Mouse (Mus musculus) hindbrain, postnatal 0 days (tissue): Measurements from ENCODE around the gene Myo6. TPM values are rescaled to one million over a fixed set of nuclear protein-coding genes. Genes with fewer than 3 reads are reported as not detected.

Source experiments
- ATAC-seq: fragments of 200-750 bp; cut with Nextera tagmentation; 2 replicates; pipeline ENCODE4 v1.8.0; 2017; ENCODE audit warnings: mild to moderate bottlenecking, moderate TSS enrichment, moderate library complexity
- DNase-seq: peaks from one replicate; pipeline ENCODE4 v3.0.0-alpha.2; 2015; ENCODE audit warnings: low spot score
- H3K27ac ChIP-seq: fragments of 300-500 bp; sonication (generic); 2 replicates; pipeline ENCODE4 v1.5.1; 2014; ENCODE audit warnings: mild to moderate bottlenecking
- H3K27me3 ChIP-seq: fragments of 300-500 bp; sonication (generic); 2 replicates; pipeline ENCODE4 v1.6.1; 2014; ENCODE audit warnings: low read length, mixed read lengths; ENCODE audit not compliant: insufficient read depth
- H3K36me3 ChIP-seq: fragments of 300-500 bp; sonication (generic); 2 replicates; pipeline ENCODE4 v1.6.1; 2014; ENCODE audit warnings: low read length, mixed read lengths; ENCODE audit not compliant: insufficient read depth
- H3K4me1 ChIP-seq: fragments of 300-500 bp; sonication (generic); 2 replicates; pipeline ENCODE4 v1.6.1; 2014; ENCODE audit warnings: antibody characterized with exemption, low read length, mixed read lengths; ENCODE audit not compliant: insufficient read depth
- H3K4me2 ChIP-seq: fragments of 300-500 bp; sonication (generic); 2 replicates; pipeline ENCODE4 v1.6.1; 2014; ENCODE audit warnings: low read depth, mild to moderate bottlenecking, low read length, moderate library complexity, mixed read lengths
- H3K4me3 ChIP-seq: fragments of 300-500 bp; sonication (generic); 2 replicates; pipeline ENCODE4 v1.5.1; 2014; ENCODE audit warnings: low read length
- H3K9ac ChIP-seq: fragments of 300-500 bp; sonication (generic); replicated peaks from 2 replicates; pipeline ENCODE4 v1.6.1; 2014; ENCODE audit warnings: mild to moderate bottlenecking, low read length, moderate library complexity, mixed read lengths
- H3K9me3 ChIP-seq: fragments of 300-500 bp; sonication (generic); 2 replicates; pipeline ENCODE4 v1.6.1; 2016; ENCODE audit warnings: low read length, mixed read lengths
- CTCF ChIP-seq: IDR thresholded peaks from 2 replicates; pipeline ENCODE4 v1.5.1; 2016; ENCODE audit warnings: antibody characterized with exemption, control low read depth, low read depth
- WGBS: fragments of 180-500 bp; shearing (Covaris S2); extraction: QIAGEN DNeasy Blood & Tissue Kit; methylation state at CpG from one replicate; pipeline ENCODE4 v1.1.7; 2014; 5-methylcytosine and 5-hydroxymethylcytosine counted together
- polyA plus RNA-seq: library from polyadenylated mRNA; unstranded; fragments of >200 nt; fragmentation: Nextera tagmentation; extraction: Ambion mirVana; gene quantifications from 2 replicates; pipeline ENCODE4 v1.2.1, GENCODE M21; 2015
- total RNA-seq: library from RNA; depleted of rRNA; stranded (reverse); fragments of >200 nt; gene quantifications from 2 replicates; pipeline ENCODE4 v1.2.3, GENCODE M21; 2014

Gene Myo6
- total and polyA plus RNA-seq, 2 experiments from 2014 or later = 32.6 to 48.4 TPM

- no peak for TF ChIP-seq CTCF
- Histone ChIP-seq H3K36me3 (no peaks in the 10 kb centered on the region), H3K9me3 (no peaks in the 10 kb centered on the region), H3K4me2 (no peak overlapping the region), H3K9ac (no peak overlapping the region), H3K4me1 (no peaks in the 10 kb centered on the region), H3K27me3 (no peaks in the 10 kb centered on the region), H3K27ac (no peak overlapping the region), H3K4me3 (no peak overlapping the region)
- ATAC-seq (no peak), DNase-seq (no peak)
- WGBS = 88% methylated on average over 2 of the region's 2 CpGs
Observed at GRCm38 (mm10) chr9:80208681-80209080, 43.9 kb downstream of the Myo6 start.

DNA sequence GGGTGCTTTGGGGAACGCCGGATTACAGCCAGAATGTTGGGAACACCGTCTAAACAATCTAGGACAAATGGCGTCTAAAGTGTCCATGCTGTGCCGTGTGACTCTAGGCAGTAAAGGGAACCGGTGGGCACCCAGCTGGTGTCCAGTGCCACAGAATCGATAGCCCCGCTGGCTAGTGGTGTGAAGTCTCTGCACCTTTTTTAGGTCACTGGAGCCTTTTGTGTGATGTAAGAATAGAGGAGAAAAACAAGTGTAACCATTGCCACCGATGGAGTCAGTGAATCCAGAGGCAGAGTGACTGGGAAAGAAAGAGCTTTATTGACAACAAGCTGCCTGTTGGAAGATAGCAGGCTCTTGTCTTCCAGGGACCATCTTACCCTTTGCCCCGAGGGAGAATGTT is 44.6 kb downstream of the Myo6 start:
- no peaks in the 10 kb centered on the region for H3K27me3 ChIP-seq
- no peak overlapping the region for H3K27ac ChIP-seq
- no peak overlapping the region for H3K4me3 ChIP-seq
- no peaks in the 10 kb centered on the region for H3K4me1 ChIP-seq
- DNase-seq = no peak
- ATAC-seq = no peak
- no peak overlapping the region for H3K4me2 ChIP-seq
- H3K9ac ChIP-seq = no peak overlapping the region
- H3K36me3 ChIP-seq = no peaks in the 10 kb centered on the region
- no peaks in the 10 kb centered on the region for H3K9me3 ChIP-seq
- 32% methylated on average over 10 of the region's 10 CpGs for WGBS
- TF ChIP-seq CTCF = no peak

DNA sequence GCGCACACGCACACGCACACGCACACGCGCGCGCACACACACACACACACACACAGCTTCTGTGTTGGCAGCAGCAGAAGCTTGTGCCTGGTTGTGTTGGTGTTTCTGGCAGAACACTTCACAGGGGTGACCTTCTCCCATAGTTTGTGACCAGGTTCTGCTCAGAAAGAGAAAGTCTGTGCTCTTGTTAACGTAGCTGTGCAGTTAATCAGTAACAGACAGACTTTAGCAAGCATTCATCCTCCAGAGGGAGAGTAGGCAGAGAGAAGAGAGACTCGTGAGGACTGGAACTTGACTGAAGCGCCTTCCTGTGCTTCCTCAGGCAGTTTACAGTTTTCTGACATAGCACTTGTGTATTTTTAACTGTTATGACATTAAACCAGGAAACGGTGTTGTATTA is 45.3 kb downstream of the Myo6 start:
- H3K4me1 ChIP-seq = no peaks in the 10 kb centered on the region
- no peaks in the 10 kb centered on the region for H3K36me3 ChIP-seq
- no peak for ATAC-seq
- TF ChIP-seq CTCF = no peak
- H3K9ac ChIP-seq = no peak overlapping the region
- no peaks in the 10 kb centered on the region for H3K27me3 ChIP-seq
- no peak overlapping the region for H3K27ac ChIP-seq
- WGBS = 87% methylated on average over 12 of the region's 12 CpGs
- no peaks in the 10 kb centered on the region for H3K9me3 ChIP-seq
- no peak for DNase-seq
- no peak overlapping the region for H3K4me2 ChIP-seq
- no peak overlapping the region for H3K4me3 ChIP-seq

DNA sequence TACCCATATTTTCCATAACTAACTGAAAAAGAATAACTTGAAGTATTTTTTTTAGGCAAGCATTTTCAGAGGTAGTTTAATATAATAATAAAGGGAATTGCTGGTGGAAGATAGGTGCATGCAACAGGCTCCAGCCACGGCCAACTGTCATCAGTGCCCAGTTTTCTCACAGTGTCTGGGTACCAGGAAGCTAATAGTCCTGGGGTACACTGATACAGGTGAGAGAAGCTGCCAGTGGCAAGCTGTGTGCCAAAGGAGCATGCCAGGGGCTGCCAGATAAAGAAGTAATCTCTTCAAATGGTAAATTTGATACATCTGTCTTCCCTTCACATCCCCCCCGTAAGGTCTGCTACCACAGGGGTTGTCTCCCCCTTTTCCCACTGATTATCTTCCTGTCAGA is 48.6 kb downstream of the Myo6 start:
- WGBS = 89% methylated on average over 2 of the region's 2 CpGs

GRCm38 (mm10) chr9:80215502-80215901 is 50.7 kb downstream of the Myo6 start:
- H3K27me3 ChIP-seq = no peaks in the 10 kb centered on the region
- TF ChIP-seq CTCF = no peak
- H3K27ac ChIP-seq = no peak overlapping the region
- ATAC-seq = no peak
- no peak for DNase-seq
- H3K9me3 ChIP-seq = no peaks in the 10 kb centered on the region
- no peak overlapping the region for H3K4me2 ChIP-seq
- H3K9ac ChIP-seq = no peak overlapping the region
- H3K4me3 ChIP-seq = no peak overlapping the region
- WGBS = 92% methylated on average over 5 of the region's 5 CpGs
- H3K4me1 ChIP-seq = no peaks in the 10 kb centered on the region
- H3K36me3 ChIP-seq = no peaks in the 10 kb centered on the region

More for the DNA sequence above, 48.6 kb downstream of the Myo6 start:
- H3K27ac ChIP-seq = no peak overlapping the region
- no peak overlapping the region for H3K4me2 ChIP-seq
- no peaks in the 10 kb centered on the region for H3K36me3 ChIP-seq
- H3K4me1 ChIP-seq = no peaks in the 10 kb centered on the region
- H3K27me3 ChIP-seq = no peaks in the 10 kb centered on the region
- no peak overlapping the region for H3K4me3 ChIP-seq
- TF ChIP-seq CTCF = no peak
- ATAC-seq = no peak
- DNase-seq = no peak
- H3K9ac ChIP-seq = no peak overlapping the region
- H3K9me3 ChIP-seq = no peaks in the 10 kb centered on the region

DNA sequence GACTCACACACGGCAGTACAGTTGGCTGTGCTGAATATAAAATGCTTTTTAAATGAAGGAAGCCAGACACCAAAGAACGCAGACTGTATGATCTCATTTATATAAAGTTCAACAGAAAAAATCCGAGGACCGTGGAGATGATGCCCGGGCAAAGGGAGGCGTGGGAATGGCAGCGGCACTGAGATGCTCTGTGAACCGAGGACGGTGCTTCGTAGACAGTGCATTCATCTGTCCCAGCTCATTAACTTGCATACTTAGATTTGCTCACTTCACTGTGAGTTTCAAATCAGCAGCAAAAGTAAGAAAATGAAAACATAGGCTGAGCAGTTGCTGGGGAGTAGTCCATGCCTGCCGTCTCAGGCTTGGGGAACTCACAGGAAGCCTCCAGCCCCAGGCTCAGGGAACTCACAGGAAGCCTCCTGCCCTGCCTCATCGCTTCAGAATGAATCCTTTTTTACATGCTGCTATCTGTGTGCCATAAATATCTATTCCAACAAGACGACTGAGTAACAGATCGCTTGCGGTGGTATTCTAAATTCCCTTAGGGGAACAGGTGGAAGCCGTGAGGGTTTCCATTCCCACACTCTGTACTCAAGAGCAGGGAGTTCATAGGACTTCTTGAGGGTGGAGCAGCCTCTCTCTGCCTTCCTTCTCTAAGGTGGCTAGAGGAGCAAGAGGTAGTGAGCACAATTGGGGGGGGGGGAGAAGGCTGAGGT is 52.1 kb downstream of the Myo6 start:
- no peak for TF ChIP-seq CTCF
- Histone ChIP-seq H3K36me3 (no peaks in the 10 kb centered on the region), H3K4me3 (no peak overlapping the region), H3K9ac (no peak overlapping the region), H3K27ac (no peak overlapping the region), H3K27me3 (no peaks in the 10 kb centered on the region), H3K9me3 (no peaks in the 10 kb centered on the region), H3K4me1 (no peaks in the 10 kb centered on the region), H3K4me2 (no peak overlapping the region)
- ATAC-seq (0 out of 2 replicates have a peak, but pooled peaks have one; percentile 32), DNase-seq (no peak)
- WGBS = 63% methylated on average over 16 of the region's 16 CpGs

- ATAC-seq = no peak
- H3K36me3 ChIP-seq = no peaks in the 10 kb centered on the region
- TF ChIP-seq CTCF = no peak
- H3K27me3 ChIP-seq = no peaks in the 10 kb centered on the region
- H3K4me2 ChIP-seq = no peak overlapping the region
- H3K9me3 ChIP-seq = no peaks in the 10 kb centered on the region
- no peak for DNase-seq
- H3K4me1 ChIP-seq = no peaks in the 10 kb centered on the region
- WGBS = 60% methylated on average over 6 of the region's 6 CpGs
- no peak overlapping the region for H3K4me3 ChIP-seq
- H3K9ac ChIP-seq = no peak overlapping the region
- H3K27ac ChIP-seq = no peak overlapping the region
Observed at GRCm38 (mm10) chr9:80218718-80219117, 53.9 kb downstream of the Myo6 start.
